Mouse (Mus musculus): ENCODE results near the gene Cby1.

- TF ChIP-seq CTCF (IDR thresholded peaks at IDR 0.05; ENCODE audit: low read depth) = no peak
- TF ChIP-seq EP300 (IDR thresholded peaks at IDR 0.05; ENCODE audit: low read depth) = no peak
Measured at GRCm38 (mm10) chr15:79630471-79630870, 28.5 kb upstream of the Cby1 start.
